Mouse (Mus musculus): ENCODE results near the gene Rhox3c. TPM values are rescaled to one million over a fixed set of nuclear protein-coding genes. Genes with fewer than 3 reads are reported as not detected.
"Not testable (repeated sequence)": the region's sequence is repeated elsewhere in the genome, so short reads cannot be mapped to it uniquely, and the experiment has no call there.

The Rhox3c gene
- not detected for total RNA-seq (2021)

DNA sequence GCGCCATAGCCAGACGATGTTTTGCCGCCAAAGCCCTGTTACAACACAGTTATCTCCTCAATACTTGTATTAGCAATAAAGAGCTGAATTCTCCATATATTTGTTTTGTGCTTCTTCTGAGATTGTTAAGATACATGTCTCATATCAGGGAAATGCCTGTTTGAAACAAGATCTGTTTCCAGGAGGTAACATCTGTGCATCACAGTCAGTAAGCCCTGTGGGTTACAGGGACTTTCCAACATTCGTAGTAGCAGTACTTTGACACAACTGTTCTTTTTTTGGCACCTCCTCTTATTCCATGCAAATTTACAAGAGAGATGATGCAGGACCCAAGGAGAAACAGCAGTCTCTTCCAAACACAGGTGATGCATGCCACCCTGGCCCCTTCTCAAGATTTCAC, at the start of gene Rhox3c:
Gene Rhox3c (plus strand): TSS at position 301 of the 400 bp plus-strand sequence.
- intact Hi-C loops (cut with DNase I); DNase-seq (ENCODE audit: low spot score in 2 of 2): not testable (repeated sequence)

DNA sequence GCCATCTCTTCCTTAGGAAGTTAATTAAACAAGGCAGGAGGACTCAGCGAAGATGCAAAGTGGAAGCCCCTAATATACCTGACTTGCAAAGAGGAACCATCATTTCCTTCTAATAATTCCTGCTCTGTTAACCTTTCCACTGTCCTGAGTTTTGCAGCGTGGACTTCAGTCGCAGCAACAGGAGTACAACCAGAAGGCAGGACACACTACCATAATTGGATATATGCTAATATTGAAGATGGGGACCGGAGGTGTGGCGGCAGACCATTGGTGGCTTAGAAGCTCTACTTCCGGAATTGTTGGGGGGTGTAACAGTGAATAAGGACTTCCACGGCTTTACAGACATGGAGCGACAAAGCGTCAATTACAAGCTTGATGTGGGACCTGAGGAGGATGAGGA, 46.6 kb upstream of the Rhox3c start, which contains the start of gene Rhox2b:
Gene Rhox2b (plus strand): TSS at position 301 of the 400 bp plus-strand sequence.
- intact Hi-C loops (cut with DNase I); DNase-seq (ENCODE audit: low spot score in 2 of 2): not testable (repeated sequence)

DNA sequence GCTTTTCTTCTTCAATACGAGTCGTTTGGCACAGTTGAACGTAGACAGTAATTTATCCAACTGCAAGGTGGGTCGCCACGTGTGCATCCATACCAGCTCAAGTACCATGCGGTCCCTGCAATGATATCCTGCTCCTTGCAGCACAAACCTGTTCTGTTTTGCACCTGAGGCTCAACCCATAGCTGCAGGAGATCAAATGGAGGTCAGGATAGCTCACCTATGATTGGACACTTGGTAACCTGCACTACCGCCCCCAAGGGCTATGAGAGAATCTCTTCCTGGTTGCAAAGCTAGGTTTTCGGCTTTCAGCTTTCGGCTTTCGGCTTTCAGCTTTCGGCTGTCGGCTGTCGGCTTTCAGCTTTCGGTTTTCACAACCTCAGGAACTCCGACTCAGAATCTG, 26.2 kb upstream of the Rhox3c start, which contains the start of gene Rhox4b:
Gene Rhox4b (plus strand): TSS at position 301 of the 400 bp plus-strand sequence.
- intact Hi-C loops (cut with DNase I); DNase-seq (ENCODE audit: low spot score in 2 of 2): not testable (repeated sequence)

DNA sequence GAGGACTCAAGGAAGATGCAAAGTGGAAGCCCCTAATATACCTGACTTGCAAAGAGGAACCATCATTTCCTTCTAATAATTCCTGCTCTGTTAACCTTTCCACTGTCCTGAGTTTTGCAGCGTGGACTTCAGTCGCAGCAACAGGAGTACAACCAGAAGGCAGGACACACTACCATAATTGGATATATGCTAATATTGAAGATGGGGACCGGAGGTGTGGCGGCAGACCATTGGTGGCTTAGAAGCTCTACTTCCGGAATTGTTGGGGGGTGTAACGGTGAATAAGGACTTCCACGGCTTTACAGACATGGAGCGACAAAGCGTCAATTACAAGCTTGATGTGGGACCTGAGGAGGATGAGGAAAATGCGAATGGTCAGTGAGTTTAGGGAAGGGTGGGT, 5.0 kb upstream of the Rhox3c start, which contains the start of gene Rhox2c:
Gene Rhox2c (plus strand): TSS at position 301 of the 400 bp plus-strand sequence.
- intact Hi-C loops (cut with DNase I); DNase-seq (ENCODE audit: low spot score in 2 of 2): not testable (repeated sequence)

DNA sequence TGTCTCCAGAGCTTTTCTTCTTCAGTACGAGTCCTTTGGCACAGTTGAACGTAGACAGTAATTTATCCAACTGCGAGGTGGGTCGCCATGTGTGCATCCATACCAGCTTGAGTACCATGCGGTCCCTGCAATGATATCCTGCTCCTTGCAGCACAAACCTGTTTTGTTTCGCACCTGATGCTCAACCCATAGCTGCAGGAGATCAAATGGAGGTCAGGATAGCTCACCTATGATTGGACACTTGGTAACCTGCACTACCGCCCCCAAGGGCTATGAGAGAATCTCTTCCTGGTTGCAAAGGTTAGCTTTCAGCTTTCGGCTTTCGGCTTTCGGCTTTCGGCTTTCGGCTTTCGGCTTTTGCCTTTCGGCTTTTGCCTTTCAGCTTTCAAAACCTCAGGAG, 21.7 kb downstream of the Rhox3c start, which contains the start of gene Rhox4c:
Gene Rhox4c (plus strand): TSS at position 301 of the 400 bp plus-strand sequence.
- intact Hi-C loops (cut with DNase I); DNase-seq (ENCODE audit: low spot score in 2 of 2): not testable (repeated sequence)

DNA sequence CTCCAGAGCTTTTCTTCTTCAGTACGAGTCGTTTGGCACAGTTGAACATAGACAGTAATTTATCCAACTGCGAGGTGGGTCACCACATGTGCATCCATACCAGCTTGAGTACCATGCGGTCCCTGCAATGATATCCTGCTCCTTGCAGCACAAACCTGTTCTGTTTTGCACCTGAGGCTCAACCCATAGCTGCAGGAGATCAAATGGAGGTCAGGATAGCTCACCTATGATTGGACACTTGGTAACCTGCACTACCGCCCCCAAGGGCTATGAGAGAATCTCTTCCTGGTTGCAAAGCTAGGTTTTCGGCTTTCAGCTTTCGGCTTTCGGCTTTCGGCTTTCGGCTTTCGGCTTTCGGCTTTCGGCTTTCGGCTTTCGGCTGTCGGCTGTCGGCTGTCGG, 55.7 kb downstream of the Rhox3c start, which contains the start of gene Rhox4d:
Gene Rhox4d (plus strand): TSS at position 301 of the 400 bp plus-strand sequence.
- intact Hi-C loops (cut with DNase I): not testable (repeated sequence)

More for the DNA sequence above, 55.7 kb downstream of the Rhox3c start, which contains the start of gene Rhox4d:
- DNase-seq (ENCODE audit: low spot score in 2 of 2): not testable (repeated sequence)

Other genes with a start within 250 kb of the Rhox3c start
- not detected for gene Gm9, start 247.5 kb upstream of the Rhox3c start, total RNA-seq (2021)
- not detected for gene Rhox1, start 236.3 kb upstream of the Rhox3c start, total RNA-seq (2021)
- gene Rhox2a, start 213.6 kb upstream of the Rhox3c start, total RNA-seq (2021): not detected
- not detected for gene Rhox3a, start 208.7 kb upstream of the Rhox3c start, total RNA-seq (2021)
- not detected for gene Rhox4a, start 193.2 kb upstream of the Rhox3c start, total RNA-seq (2021)
- not detected for gene Rhox3a2, start 78.6 kb upstream of the Rhox3c start, total RNA-seq (2021)
- not detected for gene Rhox4a2, start 67.7 kb upstream of the Rhox3c start, total RNA-seq (2021)
- not detected for gene Rhox2b, start 46.5 kb upstream of the Rhox3c start, total RNA-seq (2021)
- gene Rhox4b, start 26.1 kb upstream of the Rhox3c start, total RNA-seq (2021): not detected
- gene Rhox2c, start 4.9 kb upstream of the Rhox3c start, total RNA-seq (2021): not detected
- not detected for gene Rhox4c, start 21.8 kb downstream of the Rhox3c start, total RNA-seq (2021)
- not detected for gene Rhox2d, start 34.8 kb downstream of the Rhox3c start, total RNA-seq (2021)
- gene Rhox4d, start 55.8 kb downstream of the Rhox3c start, total RNA-seq (2021): not detected
- gene Rhox2e, start 71.9 kb downstream of the Rhox3c start, total RNA-seq (2021): not detected
- not detected for gene Rhox3e, start 83.4 kb downstream of the Rhox3c start, total RNA-seq (2021)
- not detected for gene Rhox4e, start 98.8 kb downstream of the Rhox3c start, total RNA-seq (2021)
- not detected for gene Rhox2f, start 112.8 kb downstream of the Rhox3c start, total RNA-seq (2021)
- not detected for gene Rhox3f, start 122.4 kb downstream of the Rhox3c start, total RNA-seq (2021)
- gene Rhox4f, start 149.1 kb downstream of the Rhox3c start, total RNA-seq (2021): not detected
- gene Rhox3g, start 170.0 kb downstream of the Rhox3c start, total RNA-seq (2021): not detected
- not detected for gene Rhox2g, start 184.9 kb downstream of the Rhox3c start, total RNA-seq (2021)
- gene Rhox4g, start 192.7 kb downstream of the Rhox3c start, total RNA-seq (2021): not detected
- gene Rhox3h, start 210.2 kb downstream of the Rhox3c start, total RNA-seq (2021): not detected
- gene Rhox2h, start 214.7 kb downstream of the Rhox3c start, total RNA-seq (2021): not detected